Mouse (Mus musculus) heart, embryonic 16.5 days (tissue): ENCODE data around the gene Mapk13. TPM values are rescaled to one million over a fixed set of nuclear protein-coding genes. Genes with fewer than 3 reads are reported as not detected.
"Not testable (repeated sequence)": the region's sequence is repeated elsewhere in the genome, so short reads cannot be mapped to it uniquely, and the experiment has no call there.

ENCODE experiments used
- ATAC-seq: fragments of 200-750 bp; cut with Nextera tagmentation; replicated peaks from 2 replicates; pipeline ENCODE4 v1.8.0; 2017; ENCODE audit warnings: moderate number of reproducible peaks; ENCODE audit not compliant: insufficient read depth, low FRiP score; ENCODE audit errors: extremely low read depth
- H3K27ac ChIP-seq: fragments of 300-500 bp; sonication (generic); 2 replicates; pipeline ENCODE4 v1.5.1; 2014; ENCODE audit warnings: mild to moderate bottlenecking, low read length, control low read depth, moderate library complexity
- H3K27me3 ChIP-seq: fragments of 300-500 bp; sonication (generic); 2 replicates; pipeline ENCODE4 v1.6.1; 2014; ENCODE audit warnings: low read length, mixed read lengths; ENCODE audit not compliant: control insufficient read depth, insufficient read depth
- H3K36me3 ChIP-seq: fragments of 300-500 bp; sonication (generic); 2 replicates; pipeline ENCODE4 v1.6.1; 2014; ENCODE audit not compliant: control insufficient read depth, insufficient read depth
- H3K4me1 ChIP-seq: fragments of 300-500 bp; sonication (generic); 2 replicates; pipeline ENCODE4 v1.6.1; 2014; ENCODE audit warnings: low read length, mixed read lengths; ENCODE audit not compliant: control insufficient read depth, insufficient read depth
- H3K4me2 ChIP-seq: fragments of 300-500 bp; sonication (generic); 2 replicates; pipeline ENCODE4 v1.6.1; 2014; ENCODE audit warnings: low read depth, mild to moderate bottlenecking, control low read depth, low read length
- H3K4me3 ChIP-seq: fragments of 300-500 bp; sonication (generic); 2 replicates; pipeline ENCODE4 v1.5.1; 2014; ENCODE audit warnings: mild to moderate bottlenecking, control low read depth, low read length
- H3K9ac ChIP-seq: fragments of 300-500 bp; sonication (generic); 2 replicates; pipeline ENCODE4 v1.6.1; 2014; ENCODE audit warnings: low read length, control low read depth
- H3K9me3 ChIP-seq: fragments of 300-500 bp; sonication (generic); replicated peaks from 2 replicates; pipeline ENCODE4 v1.6.1; 2016; ENCODE audit warnings: low read length; ENCODE audit not compliant: control insufficient read depth
- WGBS: fragments of 180-500 bp; shearing (Covaris S2); extraction: QIAGEN DNeasy Blood & Tissue Kit; methylation state at CpG from one replicate; pipeline ENCODE4 v1.1.7; 2014; 5-methylcytosine and 5-hydroxymethylcytosine counted together
- polyA plus RNA-seq: library from polyadenylated mRNA; unstranded; fragments of >200 nt; fragmentation: Nextera tagmentation; extraction: Ambion mirVana; gene quantifications from 2 replicates; pipeline ENCODE4 v1.2.1, GENCODE M21; 2015

Mapk13 gene
- polyA plus RNA-seq, 1 experiment from 2014 or later: 4.3 TPM

DNA sequence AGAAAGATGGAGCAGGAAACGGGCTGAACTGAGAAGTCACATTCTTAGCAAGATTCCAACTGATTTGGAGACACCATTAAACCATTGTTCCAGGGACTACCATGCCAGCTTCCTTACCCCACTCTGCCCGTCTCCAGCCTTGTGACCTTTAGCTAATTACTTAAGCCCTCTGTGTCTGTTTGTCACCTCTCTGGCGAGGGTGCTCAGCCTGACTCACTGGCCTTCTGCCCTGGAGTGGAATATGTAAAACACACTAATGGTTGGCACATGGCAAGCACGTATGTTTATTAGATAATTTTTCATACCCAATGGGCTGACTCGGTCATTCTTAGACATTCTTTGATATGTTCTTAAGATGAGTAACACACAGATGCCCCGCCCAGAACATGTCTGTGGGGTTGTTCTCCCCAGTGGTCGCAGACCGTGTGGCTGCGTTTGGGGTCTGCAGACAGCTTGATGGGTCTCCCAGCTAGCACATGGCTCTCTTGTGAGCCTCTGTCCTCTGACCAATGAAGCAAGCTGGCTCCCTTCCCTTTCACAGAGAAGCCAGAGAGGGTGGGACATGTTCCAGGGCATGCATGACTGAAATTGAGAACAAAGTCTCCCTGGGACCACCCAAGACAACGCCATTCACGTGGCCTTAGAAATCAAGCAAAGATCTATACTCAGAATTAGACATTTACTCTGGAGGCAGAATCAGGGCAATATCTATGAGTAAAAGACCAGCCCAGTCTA lies 2.1 kb upstream of the Mapk13 start:
- Histone ChIP-seq H3K9me3 (no peaks in the 10 kb centered on the region), H3K9ac (no peak overlapping the region), H3K36me3 (no peaks in the 10 kb centered on the region), H3K4me1 (peaks cover 12% of the 10 kb centered on the region), H3K27ac (no peak overlapping the region), H3K4me2 (no peak overlapping the region), H3K4me3 (no peak overlapping the region), H3K27me3 (peaks cover 21% of the 10 kb centered on the region)
- no peak for ATAC-seq
- WGBS: 74% methylated on average over 11 of the region's 11 CpGs

DNA sequence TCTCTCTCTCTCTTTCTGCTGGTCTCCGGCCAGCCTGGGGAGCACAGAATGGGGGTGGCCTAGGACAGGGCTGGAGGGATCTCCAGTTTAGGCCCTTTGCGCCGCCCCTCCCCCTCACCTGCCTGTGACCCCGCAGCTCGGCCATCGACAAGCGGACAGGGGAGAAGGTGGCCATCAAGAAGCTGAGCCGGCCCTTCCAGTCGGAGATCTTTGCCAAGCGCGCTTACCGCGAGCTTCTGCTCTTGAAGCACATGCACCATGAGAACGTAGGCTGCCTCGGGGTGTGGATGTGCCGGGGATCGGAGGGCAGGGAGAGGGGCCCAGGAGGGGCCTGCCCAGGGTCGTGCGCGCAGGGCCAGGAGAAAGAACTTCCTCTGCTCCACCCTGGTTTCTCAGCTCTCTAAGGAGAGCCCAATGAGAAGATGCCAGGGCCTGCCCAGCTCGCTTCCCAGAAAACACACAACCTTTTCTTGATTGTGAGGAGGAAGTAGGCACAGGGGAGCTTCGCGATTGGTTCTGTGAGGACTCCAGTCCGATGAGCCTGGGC lies 851 bp downstream of the Mapk13 start:
- no peak; the same call in 1 of the 2 replicates for ATAC-seq
- WGBS: 3% methylated on average over 24 of the region's 24 CpGs

GRCm38 (mm10) chr17:28771289-28771688 lies 2.2 kb downstream of the Mapk13 start:
- Histone ChIP-seq H3K4me2 (no peak overlapping the region), H3K9ac (no peak overlapping the region), H3K4me1 (peaks cover 12% of the 10 kb centered on the region), H3K36me3 (no peaks in the 10 kb centered on the region), H3K27me3 (peaks cover 21% of the 10 kb centered on the region), H3K4me3 (no peak overlapping the region), H3K9me3 (no peaks in the 10 kb centered on the region), H3K27ac (no peak overlapping the region)
- WGBS: 84% methylated on average over 5 of the region's 5 CpGs
- ATAC-seq: no peak

More for the DNA sequence above, 851 bp downstream of the Mapk13 start:
- Histone ChIP-seq H3K4me1 (peaks cover 12% of the 10 kb centered on the region), H3K4me3 (peak overlapping the region; percentile 49), H3K27me3 (peaks cover 21% of the 10 kb centered on the region), H3K9me3 (no peaks in the 10 kb centered on the region), H3K27ac (no peak overlapping the region), H3K4me2 (peak overlapping the region; percentile 86), H3K9ac (peak overlapping the region; percentile 61), H3K36me3 (no peaks in the 10 kb centered on the region)

DNA sequence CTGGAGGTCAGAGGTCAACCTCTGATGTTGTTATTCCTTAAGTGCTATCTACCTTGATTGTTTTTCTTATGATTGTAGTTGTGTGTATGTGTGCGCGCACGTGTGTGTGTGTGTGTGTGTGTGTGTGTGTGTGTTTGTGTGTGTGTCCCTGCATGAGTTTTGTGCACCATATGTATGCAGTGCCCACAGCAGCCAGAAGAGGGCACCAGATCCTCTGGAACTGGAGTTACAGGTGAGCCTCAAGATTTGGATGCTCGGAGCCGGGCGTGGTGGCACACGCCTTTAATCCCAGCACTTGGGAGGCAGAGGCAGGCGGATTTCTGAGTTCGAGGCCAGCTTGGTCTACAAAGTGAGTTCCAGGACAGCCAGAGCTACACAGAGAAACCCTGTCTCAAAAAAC lies 5.2 kb downstream of the Mapk13 start:
- H3K4me1 ChIP-seq, H3K27ac ChIP-seq, ATAC-seq, H3K4me2 ChIP-seq, H3K9ac ChIP-seq, H3K36me3 ChIP-seq, H3K4me3 ChIP-seq, H3K9me3 ChIP-seq: not testable (repeated sequence)
- peaks cover 11% of the 10 kb centered on the region for H3K27me3 ChIP-seq
- 94% methylated on average over 8 of the region's 9 CpGs for WGBS

DNA sequence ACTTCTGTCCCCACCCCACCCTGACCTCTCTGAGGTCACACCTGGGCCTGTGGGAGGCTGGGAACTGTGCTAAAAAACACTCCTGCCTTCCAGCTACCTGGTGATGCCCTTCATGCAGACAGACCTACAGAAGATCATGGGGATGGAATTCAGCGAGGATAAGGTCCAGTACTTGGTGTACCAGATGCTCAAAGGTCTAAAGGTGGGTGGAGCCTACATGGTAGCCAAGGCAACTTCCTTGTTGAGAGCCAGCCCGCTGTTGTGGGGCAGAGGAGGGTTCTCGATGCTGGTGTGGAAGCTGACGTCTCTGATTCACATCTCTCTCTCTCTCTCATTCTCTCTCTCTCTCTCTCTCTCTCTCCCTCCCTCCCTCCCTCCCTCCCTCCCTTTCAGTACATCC lies 6.1 kb downstream of the Mapk13 start:
- Histone ChIP-seq H3K4me1 (peaks cover 1% of the 10 kb centered on the region), H3K36me3 (no peaks in the 10 kb centered on the region), H3K27ac (no peak overlapping the region), H3K4me2 (no peak overlapping the region), H3K9ac (no peak overlapping the region), H3K9me3 (peaks cover 4% of the 10 kb centered on the region; the same call in 1 of the 2 replicates), H3K4me3 (no peak overlapping the region), H3K27me3 (peaks cover 10% of the 10 kb centered on the region)
- 74% methylated on average over 4 of the region's 4 CpGs for WGBS
- ATAC-seq: no peak

GRCm38 (mm10) chr17:28776817-28777216 lies 7.7 kb downstream of the Mapk13 start:
- WGBS: 88% methylated on average over 3 of the region's 3 CpGs
- ATAC-seq: no peak

DNA sequence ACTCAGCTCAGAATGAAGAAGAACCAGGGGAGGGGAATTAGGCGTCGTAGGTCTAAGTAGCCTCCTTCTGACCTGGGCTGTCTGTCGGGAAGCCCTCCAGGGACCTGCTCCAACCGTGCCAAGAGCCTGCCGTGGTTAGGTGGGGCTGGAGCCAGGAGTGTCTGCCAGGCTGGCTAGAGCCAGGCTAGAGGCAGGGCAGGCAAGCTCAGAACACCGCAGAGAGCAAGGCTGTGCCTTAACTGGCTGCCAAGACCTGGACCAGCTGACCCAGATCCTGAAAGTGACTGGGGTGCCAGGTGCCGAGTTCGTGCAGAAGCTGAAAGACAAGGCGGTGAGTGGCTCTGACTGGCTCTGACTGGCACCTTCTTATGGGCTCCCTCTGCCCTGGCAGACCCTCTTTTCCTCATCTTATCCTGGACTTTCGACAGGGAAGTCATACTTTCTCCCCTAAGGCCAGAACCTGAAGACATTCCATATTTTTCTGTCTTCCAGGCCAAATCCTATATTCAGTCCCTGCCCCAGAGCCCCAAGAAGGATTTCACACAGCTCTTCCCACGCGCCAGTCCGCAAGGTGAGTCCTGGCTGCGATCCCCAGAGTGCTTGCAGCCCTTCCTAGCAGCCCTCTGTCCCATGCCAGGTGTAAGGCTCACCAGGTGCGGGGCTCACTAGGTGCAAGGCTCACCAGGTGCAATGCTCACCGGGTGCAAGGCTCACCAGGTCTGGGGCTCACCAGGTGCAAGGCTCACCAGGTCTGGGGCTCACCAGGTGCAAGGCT lies 8.3 kb downstream of the Mapk13 start:
- no peaks in the 10 kb centered on the region for H3K36me3 ChIP-seq
- no peaks in the 10 kb centered on the region for H3K27me3 ChIP-seq
- no peak overlapping the region for H3K9ac ChIP-seq
- H3K9me3 ChIP-seq: peaks cover 4% of the 10 kb centered on the region; the same call in 1 of the 2 replicates
- no peak for ATAC-seq
- WGBS: 78% methylated on average over 16 of the region's 16 CpGs
- no peak overlapping the region for H3K27ac ChIP-seq
- H3K4me2 ChIP-seq: no peak overlapping the region
- no peaks in the 10 kb centered on the region for H3K4me1 ChIP-seq
- no peak overlapping the region for H3K4me3 ChIP-seq

More at GRCm38 (mm10) chr17:28776817-28777216, 7.7 kb downstream of the Mapk13 start:
- H3K9me3 ChIP-seq: peaks cover 4% of the 10 kb centered on the region; the same call in 1 of the 2 replicates
- no peak overlapping the region for H3K27ac ChIP-seq
- no peaks in the 10 kb centered on the region for H3K4me1 ChIP-seq
- no peak overlapping the region for H3K4me2 ChIP-seq
- no peaks in the 10 kb centered on the region for H3K27me3 ChIP-seq
- H3K9ac ChIP-seq: no peak overlapping the region
- H3K4me3 ChIP-seq: no peak overlapping the region
- no peaks in the 10 kb centered on the region for H3K36me3 ChIP-seq

DNA sequence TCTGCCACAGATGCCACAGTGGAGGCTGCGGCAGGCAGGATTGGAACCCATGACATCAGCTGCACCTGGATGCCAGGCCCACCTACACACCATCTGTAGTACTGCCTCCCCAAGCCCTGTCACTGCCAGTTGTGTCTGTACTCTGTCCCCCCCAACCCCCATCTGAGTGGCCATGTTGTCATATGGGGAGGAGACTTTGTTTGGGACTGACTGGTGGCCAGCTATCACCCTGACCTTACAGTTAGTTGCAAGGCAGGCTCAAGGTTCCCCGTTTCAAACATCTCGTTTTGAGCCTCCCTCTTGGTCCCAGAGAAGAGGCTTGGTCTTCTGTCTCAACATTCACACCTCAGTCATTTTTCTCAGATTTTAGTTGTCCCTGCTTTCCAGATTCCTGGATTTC lies 10.6 kb downstream of the Mapk13 start:
- no peaks in the 10 kb centered on the region for H3K27me3 ChIP-seq
- ATAC-seq: no peak
- no peaks in the 10 kb centered on the region for H3K4me1 ChIP-seq
- no peak overlapping the region for H3K9ac ChIP-seq
- H3K4me3 ChIP-seq: no peak overlapping the region
- H3K9me3 ChIP-seq: peaks cover 4% of the 10 kb centered on the region; the same call in 1 of the 2 replicates
- no peaks in the 10 kb centered on the region for H3K36me3 ChIP-seq
- H3K4me2 ChIP-seq: no peak overlapping the region
- WGBS: 87% methylated on average over 3 of the region's 3 CpGs
- H3K27ac ChIP-seq: no peak overlapping the region

GRCm38 (mm10) chr17:28780836-28781235 lies 11.7 kb downstream of the Mapk13 start:
- H3K27ac ChIP-seq: no peak overlapping the region

More at GRCm38 (mm10) chr17:28780836-28781235, 11.7 kb downstream of the Mapk13 start:
- Histone ChIP-seq H3K36me3 (no peaks in the 10 kb centered on the region), H3K4me1 (no peaks in the 10 kb centered on the region), H3K9me3 (peaks cover 4% of the 10 kb centered on the region; the same call in 1 of the 2 replicates), H3K9ac (no peak overlapping the region), H3K27me3 (no peaks in the 10 kb centered on the region), H3K4me2 (no peak overlapping the region), H3K4me3 (no peak overlapping the region)
- WGBS: 46% methylated on average over 3 of the region's 3 CpGs
- ATAC-seq: no peak
